Mouse (Mus musculus): Measurements from ENCODE around the gene Rgs3. TPM values are rescaled to one million over a fixed set of nuclear protein-coding genes. Genes with fewer than 3 reads are reported as not detected.

The Rgs3 gene
- polyA plus RNA-seq, 2 experiments from 2014 or later: 45.2 to 51.1 TPM

DNA sequence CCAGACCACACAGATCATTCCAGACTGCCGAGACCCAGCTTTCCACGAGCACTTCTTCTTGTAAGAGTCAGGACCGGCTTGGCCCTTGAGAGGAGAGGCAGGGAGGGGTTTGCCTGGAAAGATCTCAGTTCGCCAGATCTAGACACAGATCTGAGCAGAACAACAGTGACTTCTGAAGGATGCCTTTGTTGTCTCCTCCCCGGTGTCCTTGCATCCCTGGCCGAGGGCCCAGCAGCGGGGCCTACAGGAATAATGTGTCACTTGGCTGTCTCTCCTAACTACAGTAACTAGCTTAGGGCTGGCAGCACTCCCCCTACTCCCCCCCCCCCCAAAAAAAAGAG is 46.9 kb downstream of the Rgs3 start:
- ATAC-seq: no peak

DNA sequence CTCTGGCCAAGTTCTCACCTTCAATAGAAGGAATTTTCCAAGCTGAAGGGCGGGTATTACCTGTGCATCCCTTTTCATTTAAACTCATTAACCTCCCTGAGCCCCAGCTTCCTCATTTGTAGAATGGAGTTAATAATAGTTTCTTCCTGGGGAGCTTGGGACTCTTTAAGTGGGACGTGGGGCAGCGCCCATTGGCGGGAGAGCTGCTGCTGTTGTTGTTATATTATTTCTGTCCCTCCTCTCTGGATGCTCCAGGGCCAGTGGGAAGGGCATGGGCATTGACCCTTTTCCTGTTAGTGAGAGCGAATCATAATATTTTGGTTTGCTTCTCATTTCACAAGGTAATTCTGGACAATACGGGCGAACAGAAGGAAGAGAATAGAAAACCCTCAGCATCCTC is 47.3 kb downstream of the Rgs3 start:
- no peak for ATAC-seq

DNA sequence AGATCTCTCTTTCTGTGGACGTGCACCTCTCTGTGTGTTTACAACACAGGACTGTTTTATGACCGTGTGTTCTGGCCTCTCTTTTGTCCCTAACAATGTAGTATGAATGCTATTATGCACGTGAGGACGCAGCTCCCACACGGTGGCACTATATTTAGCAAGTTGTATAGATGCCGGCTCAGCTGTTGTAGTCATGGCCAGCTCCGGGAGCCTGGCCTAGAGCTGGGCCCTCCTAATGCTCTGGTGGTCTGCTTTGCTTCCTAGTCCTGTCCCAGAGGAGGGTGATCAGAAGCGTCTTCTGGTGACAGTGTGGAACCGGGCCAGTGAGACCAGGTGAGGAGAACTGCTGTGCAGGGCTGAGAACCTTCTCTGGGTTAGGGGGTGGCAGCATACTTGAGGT is 47.7 kb downstream of the Rgs3 start:
- ATAC-seq: no peak

DNA sequence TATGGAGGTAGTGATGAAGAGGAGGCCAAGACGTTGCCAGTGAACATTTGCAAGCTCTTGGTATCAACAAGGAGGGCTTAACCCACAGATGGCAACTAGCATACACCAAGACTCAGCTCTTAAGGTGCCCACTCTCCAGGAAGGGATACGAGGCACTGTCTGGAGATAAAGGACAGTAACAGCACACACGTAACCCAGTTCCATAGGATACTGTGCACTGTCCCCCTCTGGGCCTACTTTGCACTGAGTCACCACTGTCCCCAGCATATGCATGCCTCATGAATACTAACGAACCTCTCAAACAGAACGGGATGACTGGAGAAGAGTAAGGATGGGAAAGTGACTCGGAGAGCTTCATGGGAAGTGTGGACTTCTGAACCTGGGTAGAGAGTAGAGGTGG is 48.2 kb downstream of the Rgs3 start:
- no peak for ATAC-seq

DNA sequence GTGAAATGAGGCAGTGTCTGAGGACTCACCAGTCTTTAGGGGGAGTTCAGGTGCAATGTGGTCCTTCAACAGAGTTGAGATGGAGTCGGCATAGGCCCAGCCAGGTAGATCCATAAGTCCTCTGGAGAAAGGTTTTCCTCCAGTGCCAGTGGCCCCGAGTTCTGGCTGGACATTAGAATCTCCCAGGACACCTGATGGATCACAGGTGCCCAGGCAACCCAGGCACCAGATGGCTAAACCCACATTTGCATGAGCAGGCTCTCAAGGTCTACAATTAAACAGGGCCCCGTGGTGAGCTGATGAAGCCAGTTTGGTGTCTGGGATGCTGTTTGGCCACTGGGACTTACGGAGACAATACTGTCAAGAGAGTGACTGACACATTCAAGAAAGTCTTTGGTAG is 49.7 kb downstream of the Rgs3 start:
- ATAC-seq: no peak

DNA sequence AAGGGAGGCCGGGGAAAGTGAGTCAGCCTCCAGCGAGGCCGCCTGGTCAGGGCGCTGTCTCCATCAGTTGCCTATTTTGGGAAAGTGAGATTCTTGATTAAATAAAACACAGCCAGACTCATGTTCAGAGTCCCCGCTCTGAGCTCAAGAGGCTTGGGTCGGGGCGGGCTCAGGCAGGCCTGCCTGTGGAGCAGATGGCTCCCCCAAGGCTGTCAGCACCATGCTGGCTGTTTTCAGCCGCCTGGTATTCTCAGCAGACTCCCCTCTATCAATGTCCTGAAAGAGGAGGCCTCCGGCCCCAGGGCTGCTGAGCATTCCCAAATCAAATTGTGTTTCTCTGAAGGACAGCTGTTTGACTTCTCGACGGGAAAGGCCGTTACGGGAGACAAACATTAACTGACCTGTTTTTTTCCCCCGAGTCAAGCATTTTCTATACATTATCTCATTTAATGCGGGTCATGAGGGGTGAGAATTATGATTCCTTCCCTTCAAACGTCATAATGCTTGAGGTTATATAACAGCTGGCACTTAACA is 50.6 kb downstream of the Rgs3 start:
- ATAC-seq: no peak

DNA sequence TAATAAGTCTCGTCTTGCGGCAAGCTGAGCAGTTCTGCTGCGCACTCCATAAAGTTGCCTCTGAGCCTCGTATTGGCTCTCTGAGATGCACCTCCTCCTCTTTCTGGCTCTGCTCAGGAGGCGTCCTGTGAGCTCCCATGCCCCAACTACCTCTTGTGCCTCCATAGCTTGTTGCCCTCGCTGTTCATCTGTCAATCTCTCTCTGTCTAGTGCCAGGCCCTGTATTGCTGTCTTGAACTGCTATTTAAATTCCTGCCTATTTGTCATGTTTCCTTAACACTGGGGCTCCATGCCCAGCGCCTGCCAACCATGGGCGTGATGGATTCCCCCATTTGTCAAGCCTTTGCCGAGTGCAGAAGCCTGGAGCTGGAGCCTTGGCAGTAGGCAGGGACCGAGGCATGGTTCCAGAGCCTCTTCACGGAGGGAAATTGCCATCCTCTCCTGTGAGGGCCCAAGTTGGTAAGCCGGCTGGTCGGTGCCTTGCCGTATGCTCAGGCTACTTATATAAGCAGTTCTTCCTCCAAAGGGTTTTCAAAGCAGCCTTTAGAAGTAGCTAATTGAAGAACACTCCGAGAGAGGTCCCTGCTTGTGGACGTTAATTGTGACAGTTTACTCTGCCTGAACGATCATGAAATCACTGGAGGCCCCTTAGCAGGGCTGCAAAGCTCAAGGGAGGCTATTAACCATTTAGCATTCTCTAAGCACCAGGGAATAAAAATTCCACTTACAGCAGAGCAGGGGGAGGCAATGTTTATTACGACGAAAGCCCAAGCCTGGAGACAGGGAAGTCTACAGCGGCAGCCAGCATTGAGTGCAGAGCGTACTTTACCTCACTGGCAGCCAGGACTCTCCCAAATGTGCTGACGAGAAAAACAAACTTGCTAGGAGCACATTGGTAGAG is 53.2 kb downstream of the Rgs3 start:
- no peak for ATAC-seq

DNA sequence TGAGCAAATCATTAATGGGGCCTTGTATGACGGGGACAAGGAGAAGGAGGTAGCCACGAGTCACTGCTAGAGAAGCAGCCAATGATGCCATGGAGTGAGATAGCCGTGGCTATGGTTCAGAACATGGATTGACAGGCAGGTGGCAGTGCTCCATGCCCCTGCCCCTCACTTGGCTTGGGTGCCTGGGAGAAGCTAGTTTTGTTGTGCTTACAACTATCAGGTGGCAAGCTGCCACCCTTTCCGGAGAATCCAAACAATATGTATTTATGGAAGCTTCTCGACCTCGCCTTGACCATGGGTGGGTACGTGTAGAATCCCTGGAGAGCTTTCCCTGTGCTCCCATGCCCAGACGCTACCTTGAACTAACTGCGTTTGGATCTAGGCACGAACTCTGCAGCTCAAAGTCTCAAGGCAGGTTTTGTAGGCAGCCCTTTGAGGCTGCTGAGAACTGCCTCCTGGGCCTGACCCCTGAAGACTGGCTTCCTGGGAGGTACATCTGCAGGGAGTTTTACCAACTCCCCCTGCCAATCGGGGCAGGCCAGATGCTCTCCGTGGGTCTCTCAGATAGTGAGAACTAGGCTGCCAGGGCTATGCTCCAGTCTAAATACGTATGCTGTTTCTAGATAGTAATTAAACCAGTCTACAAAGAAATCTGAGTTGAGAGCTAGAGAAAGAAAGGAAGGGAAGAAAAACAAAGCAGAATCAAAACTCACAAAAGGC is 54.2 kb downstream of the Rgs3 start:
- no peak for ATAC-seq

DNA sequence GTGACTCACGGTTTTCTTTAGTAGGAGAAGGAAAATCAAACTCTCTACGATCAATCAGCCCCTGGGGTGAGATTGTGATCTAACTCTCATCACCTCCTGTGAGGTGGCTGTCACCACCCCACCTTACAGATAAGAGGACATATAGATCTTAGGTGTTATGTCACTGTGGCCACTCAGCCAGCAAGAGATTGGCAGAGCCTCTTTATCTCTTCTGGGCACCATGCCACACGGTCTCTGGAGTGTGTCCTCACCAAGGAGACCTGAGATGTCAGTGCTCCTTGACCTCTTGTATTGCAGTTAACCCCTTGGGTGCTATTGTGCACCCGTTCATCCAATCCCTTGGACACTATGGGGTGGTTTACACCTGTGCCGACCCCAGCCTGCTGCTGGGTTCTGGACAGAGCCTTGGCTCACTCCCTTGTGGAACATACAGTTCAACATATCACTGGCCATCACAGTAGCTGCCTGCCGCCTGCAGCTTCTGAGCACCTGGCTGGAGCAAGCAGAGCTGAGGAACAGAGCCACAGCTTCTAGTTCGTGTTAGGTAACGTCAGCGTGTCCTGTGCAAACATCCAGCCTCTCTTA is 58.3 kb downstream of the Rgs3 start:
- no peak for ATAC-seq

DNA sequence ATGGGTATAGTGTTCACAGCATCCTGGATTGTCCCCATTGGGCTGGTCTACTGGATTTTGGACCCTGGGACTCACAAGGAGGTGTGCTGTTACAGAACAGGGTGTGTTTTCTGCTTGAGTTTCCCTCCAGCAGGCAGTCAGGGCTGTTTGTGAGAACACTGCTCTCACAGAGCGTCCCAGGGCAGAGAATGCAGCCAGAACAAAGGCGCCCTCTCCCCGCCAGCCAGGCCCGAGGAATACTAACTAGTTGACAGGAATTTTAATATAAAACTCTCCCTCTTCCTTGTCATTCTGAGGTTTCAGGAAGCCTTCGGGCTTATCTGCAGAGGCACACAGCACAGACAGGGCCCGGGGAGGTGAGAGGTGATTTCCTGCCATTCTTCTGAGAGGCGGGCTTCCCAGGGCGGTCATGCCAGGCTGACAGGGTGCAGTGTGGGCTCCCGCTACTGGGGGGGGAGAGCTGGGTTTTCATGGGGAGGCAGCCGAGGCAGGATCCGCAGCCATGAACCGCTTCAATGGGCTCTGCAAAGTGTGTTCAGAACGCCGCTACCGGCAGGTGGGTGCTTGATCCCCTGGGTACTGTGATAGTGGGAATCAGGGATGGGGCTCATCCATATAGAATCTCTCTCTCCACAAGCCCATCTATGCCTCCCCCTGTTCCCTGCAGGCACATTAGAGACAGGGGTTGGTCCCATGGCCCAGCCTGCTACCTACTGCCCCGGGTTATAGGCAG is 59.8 kb downstream of the Rgs3 start:
- ATAC-seq: peak; percentile 43

DNA sequence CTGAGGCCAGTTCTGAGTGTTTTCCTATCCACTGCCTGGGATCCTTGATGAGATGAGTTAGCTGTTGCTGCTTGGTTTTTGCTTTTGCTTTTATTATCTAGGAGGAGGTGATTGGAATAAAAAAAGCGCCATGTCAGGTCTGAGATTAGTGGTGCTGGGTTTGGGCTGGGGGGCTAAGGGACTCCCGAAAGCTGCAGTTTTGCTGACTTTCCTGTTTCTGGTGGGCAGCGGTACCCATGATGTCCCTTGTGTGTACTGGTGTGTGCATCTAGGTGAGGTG is 60.3 kb downstream of the Rgs3 start:
- ATAC-seq: no peak

DNA sequence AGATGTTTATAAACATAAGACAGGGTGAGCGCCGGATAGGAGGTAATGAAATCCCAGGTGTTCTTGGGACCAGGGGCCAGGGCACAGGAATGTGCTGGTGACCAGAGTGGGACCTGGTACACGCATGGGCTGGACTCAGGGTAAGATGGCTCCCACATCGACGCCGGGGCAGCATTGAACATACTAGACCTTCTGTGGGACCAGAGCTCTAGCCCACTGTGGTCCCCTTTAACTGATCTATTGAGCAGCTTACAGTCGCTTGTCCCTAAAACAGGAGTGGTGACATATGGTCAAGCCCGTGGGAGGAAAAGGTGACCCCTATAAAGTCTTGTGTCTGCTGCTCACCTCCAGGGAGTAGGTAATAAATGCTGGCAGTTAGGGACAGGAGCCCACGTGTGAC is 61.5 kb downstream of the Rgs3 start:
- no peak for ATAC-seq

DNA sequence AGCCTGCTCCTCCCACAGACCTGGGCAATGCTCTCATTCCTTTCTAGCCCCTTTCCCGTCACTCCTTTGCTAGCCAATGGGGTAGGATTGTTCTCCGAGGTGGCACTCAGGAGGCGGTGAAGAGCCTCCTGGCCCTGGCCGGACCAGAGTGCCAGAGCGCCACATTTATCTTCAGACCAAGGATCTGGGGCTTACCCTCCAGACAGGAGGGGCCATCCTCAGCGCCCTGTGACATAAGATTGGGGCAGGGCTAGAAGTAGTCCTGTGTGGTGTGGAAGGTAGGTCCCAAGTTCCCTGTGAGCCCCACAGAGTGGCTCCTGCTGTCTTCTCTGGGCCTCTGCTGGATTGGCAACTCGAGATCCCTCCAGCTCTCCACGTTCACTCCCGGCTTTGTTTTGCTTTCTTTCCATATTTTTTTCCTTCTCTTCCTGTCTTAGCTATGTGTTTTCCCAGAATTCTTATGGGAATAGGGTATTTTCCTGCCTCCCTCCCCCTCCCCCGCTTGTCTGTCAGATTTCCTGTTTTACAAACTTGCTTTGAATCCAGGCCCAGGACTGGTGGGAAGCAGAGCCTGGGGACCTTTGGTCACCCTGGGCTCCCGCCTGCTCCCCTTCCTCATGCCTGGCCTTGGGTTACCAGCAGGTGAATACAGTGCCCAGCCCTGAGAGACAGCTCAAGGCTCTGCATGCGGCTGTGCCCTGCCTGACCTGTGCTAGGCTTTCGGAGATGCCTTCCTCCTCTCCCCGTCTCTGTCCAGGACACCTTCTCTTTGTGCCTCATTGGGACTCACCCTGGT is 62.4 kb downstream of the Rgs3 start:
- no peak for ATAC-seq

DNA sequence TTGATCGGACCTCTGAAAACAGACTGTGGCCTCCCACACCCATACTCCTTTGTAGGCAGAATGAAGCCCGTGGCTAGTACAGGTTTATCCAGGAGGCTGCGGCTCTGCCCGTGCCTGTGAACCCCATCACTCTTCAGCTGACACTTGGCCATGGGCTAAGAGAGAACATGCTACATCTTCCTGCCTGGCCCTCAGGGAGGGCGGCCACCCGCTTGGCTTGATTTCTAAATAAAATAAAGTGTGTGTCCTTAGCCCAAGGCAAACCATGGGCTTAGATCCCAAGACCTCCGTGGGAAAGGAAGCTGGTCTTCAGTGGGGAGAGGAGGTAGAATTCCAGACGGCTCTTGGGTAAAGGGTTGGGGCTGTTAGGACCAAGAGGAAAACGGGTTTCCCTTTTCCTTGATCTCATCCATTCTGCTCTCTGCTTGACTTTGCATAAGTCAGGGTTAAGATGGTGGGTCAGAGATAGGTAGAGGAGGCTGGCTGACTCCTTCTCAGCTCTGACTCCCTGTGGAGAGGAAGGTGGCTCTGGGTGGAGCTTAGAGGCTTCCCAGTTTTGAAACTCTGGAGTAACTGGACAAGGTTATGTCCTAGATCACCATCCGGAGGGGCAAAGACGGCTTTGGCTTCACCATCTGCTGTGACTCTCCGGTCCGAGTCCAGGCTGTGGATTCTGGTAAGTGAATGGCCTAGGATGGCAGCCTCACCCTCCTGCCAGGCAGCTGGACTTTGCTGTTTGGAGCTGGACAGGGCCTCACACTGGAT is 63.8 kb downstream of the Rgs3 start:
- ATAC-seq: no peak

DNA sequence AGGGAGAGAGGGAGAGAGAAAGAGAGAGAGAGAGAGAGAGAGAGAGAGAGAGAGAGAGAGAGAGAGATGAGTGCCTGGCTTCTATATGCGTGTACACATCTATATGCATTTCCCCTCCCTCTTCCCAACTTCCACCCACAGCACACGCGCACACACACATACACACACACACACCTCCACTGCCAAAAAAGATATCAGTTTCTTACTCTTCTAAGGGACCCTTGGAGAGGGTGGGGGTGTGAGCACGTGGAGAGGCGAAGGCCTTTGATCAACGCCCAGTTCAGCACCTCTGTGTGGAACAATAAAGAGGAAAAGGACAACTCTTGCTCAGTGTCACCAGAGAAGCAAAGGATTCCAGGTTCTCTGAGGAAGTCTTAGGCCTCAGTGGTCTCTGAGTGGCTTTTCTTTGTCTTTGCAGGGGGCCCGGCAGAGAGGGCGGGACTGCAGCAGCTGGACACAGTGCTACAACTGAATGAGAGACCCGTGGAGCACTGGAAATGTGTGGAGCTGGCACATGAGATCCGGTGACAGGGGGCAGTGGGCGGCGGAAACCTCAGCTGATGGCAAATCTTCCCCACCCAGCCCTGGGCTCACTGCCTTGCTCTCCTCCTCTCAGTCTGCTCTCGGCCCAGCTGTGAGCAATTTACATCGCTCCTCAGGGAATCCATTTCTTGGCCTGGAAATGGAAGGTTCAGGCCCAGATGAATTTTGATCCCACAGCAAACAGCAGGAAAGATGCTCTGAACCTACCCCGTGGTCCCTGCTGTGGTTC is 65.2 kb downstream of the Rgs3 start:
- ATAC-seq: no peak

DNA sequence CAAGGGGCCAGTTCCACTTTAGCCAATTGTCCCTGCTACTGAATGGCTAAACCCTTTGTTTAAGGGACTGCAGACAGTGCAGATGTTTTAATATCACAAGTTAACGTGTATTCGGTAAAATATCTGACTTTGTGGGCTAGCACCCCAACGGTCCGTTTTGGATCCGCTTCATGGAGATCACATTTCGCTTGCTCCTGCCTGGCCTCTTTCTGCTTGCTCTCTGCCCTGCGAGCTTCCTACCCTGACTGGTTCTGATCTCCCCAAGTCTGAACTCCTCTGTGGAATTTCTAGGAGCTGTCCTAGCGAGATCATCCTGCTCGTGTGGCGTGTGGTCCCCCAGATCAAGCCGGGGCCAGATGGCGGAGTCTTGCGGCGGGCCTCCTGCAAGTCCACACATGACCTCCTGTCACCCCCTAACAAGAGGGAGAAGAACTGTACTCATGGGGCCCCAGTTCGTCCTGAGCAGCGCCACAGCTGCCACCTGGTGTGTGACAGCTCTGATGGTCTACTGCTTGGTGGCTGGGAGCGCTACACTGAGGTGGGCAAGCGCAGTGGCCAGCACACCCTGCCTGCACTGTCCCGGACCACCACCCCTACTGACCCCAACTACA is 65.9 kb downstream of the Rgs3 start:
- ATAC-seq: no peak

DNA sequence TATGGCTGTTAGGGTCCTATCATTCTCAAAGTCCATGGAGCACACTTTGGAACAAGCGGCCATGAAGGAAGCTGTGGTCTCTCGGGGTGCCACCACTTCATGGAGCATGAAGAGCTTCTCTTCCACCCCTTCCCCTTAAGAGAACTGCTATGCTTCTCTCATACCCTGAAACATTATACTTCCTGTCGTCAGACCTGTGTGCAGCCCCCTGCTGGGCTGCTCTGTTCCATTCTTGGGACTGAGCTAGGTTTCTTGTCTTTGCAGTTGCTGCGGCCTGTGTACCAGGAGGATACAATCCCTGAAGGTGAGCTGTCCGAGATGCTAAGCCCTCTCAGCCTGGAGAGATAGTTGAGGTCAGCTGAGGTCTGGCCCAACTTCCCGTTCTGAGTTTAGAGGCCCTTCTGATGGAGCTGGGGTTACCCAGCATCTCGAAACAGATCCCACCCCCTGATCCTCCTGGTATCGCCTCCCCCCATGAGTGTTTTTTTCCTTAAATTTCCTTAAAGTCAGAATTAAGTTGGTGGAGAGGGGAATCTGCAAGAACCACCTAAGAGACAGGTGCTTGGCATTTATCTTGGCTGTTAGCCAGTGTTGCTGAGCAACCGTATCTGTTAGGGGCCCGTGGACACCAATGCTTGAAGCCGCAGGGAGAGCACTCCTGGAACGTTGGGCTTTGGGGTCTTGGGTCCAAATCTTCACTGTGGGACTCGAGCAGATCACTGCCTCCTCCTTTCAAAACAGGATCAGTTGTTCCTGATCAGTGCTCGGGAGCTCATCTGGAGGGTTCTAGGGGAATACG is 66.8 kb downstream of the Rgs3 start:
- no peak for ATAC-seq

DNA sequence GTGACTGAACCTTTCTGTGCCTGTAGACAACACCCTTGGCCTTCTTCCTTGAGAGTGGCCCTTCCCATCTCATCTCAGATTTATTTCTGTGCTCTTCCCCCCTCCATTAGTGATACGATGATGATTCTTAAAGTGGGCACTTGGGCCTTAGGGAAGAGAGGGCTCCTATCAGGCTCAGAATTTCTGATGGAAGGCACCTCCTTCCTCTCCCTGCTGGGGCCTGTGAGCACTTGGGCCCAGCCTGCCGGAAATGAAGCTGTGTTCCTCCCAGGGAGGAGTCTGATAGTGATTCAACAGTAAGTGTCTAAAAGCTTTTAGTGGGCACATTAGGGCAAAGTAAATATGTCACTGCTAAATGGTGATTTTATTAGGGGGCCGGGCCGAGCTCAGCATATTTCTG is 67.7 kb downstream of the Rgs3 start:
- ATAC-seq: no peak

DNA sequence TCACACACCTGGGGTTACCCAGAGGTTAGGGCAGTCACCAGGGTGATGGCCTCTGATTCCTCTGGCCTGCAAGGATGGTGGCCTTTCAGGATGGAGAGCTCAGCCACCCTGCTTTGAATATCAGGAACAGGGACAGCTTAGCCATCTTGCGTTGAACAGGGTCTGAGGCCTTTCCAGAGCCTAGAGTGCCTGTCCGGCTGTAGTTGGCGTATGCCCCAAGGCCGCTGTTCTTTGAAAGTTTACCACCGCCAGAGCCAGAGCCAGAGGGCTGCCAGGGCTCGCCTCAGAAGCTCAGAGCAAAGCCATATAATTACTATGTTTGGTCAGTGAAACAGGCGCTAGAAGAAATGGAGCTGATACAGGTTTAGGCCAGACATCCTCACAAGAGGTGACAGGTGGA is 68.9 kb downstream of the Rgs3 start:
- no peak for ATAC-seq
